Mouse (Mus musculus) testis, adult 2 months (tissue): ENCODE data around the gene Usp29.

Source experiments
- CTCF ChIP-seq: fragments of 200-500 bp; IDR thresholded peaks from 2 replicates; pipeline ENCODE4 v1.5.1; 2012; ENCODE audit warnings: low read depth, mild to moderate bottlenecking, inconsistent platforms, low read length, moderate library complexity; ENCODE audit not compliant: control insufficient read depth, insufficient read depth, insufficient replicate concordance
- POLR2A ChIP-seq: fragments of 200-500 bp; IDR thresholded peaks from 2 replicates; pipeline ENCODE4 v1.6.1; 2012; ENCODE audit warnings: low read depth, mild to moderate bottlenecking, inconsistent platforms, low read length, moderate library complexity; ENCODE audit not compliant: control insufficient read depth

DNA sequence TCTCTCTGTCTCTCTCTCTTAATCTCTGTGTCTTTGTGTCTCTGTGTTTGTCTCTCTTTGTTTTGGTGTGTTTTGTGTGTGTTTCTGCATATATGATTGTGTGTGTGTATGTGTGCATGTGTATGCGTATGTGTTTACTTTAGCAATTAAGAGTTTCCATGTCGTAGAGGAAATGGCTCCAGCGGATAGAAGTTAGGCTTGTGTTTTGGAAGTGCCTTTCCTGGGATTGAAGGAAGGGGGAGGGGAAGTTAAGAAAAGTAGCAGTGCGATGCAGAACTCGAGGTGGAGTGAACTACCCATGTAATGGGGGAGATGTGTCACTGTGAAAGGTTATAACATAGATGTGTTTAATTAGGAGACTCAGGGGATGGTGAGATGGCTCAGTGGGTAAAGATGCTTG lies 48.8 kb downstream of the Usp29 start:
- no peak for TF ChIP-seq CTCF
- no peak for TF ChIP-seq POLR2A
